ENCODE assay signal across 26 mouse cellular contexts in the genomic region with DNA sequence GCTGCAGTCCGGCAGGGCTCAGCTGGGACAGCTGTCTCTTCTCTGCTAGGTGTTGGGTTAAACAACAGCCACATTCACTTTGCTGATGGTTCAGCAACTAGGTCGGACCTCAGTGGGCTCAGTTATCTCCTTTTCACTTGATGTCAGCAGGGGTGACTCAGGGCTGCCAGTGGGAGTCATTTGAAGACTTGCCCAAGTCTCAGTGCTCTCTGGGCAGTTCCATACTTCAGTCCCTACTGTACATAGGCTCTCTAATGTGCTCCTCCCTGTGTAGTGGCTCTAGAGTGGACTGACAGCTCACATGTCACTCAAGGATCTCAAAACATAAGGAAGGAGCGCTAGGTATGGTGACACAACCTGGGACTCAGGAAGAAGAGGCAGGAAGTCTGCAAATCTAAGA. TPM values are rescaled to one million over a fixed set of nuclear protein-coding genes. Genes with fewer than 3 reads are reported as not detected.
DNase-seq lines count a peak whose midpoint lies in the region; ATAC-seq and TF ChIP-seq lines count a peak whose summit lies in the region.
"Had no signal": no experiment of that assay in that cellular context is flagged by ENCODE, and none has a peak within 500 bp of the region (broad histone marks: within the 10 kb centered on the region; RNA-seq: fewer than 3 reads in every experiment).

No protein-coding gene starts in this region.

- no peak overlapping the region for H3K4me3 ChIP-seq in lung, postnatal 0 days (ENCODE audit: low read depth, low read length)
- no peak overlapping the region for H3K4me3 ChIP-seq in stomach, postnatal 0 days (ENCODE audit: low read depth, low read length)
- H3K4me3 ChIP-seq: embryonic facial prominence, embryonic 12.5 days; embryonic facial prominence, embryonic 15.5 days; forebrain, embryonic 12.5 days; forebrain, embryonic 15.5 days; heart, embryonic 12.5 days; heart, embryonic 15.5 days; hindbrain, embryonic 12.5 days; hindbrain, embryonic 15.5 days; intestine, embryonic 15.5 days had no signal

- H3K36me3 ChIP-seq in lung, postnatal 0 days (ENCODE audit: insufficient read depth, low read length) = no peaks in the 10 kb centered on the region
- H3K36me3 ChIP-seq in stomach, postnatal 0 days (ENCODE audit: control insufficient read depth, insufficient read depth, low read length) = no peaks in the 10 kb centered on the region
- H3K36me3 ChIP-seq: embryonic facial prominence, embryonic 12.5 days; embryonic facial prominence, embryonic 15.5 days; forebrain, embryonic 12.5 days; forebrain, embryonic 15.5 days; G1E; heart, embryonic 12.5 days; heart, embryonic 15.5 days; hindbrain, embryonic 12.5 days; hindbrain, embryonic 15.5 days; intestine, embryonic 15.5 days had no signal

- WGBS in lung, postnatal 0 days = 46% methylated on average over 3 of the region's 3 CpGs
- 57% methylated on average over 3 of the region's 3 CpGs for WGBS in stomach, postnatal 0 days

- no peak overlapping the region for H3K27ac ChIP-seq in lung, postnatal 0 days (ENCODE audit: low read length)
- no peak overlapping the region for H3K27ac ChIP-seq in stomach, postnatal 0 days (replicated peaks)
- H3K27ac ChIP-seq: embryonic facial prominence, embryonic 12.5 days; embryonic facial prominence, embryonic 15.5 days; forebrain, embryonic 12.5 days; forebrain, embryonic 15.5 days; heart, embryonic 15.5 days; hindbrain, embryonic 12.5 days; hindbrain, embryonic 15.5 days; intestine, embryonic 15.5 days had no signal

- TF ChIP-seq CTCF in lung, postnatal 0 days (IDR thresholded peaks at IDR 0.05) = no peak
- no peak for TF ChIP-seq CTCF in stomach, postnatal 0 days (IDR thresholded peaks at IDR 0.05; ENCODE audit: low read depth)

- H3K27me3 ChIP-seq in lung, postnatal 0 days (replicated peaks; ENCODE audit: insufficient read depth, low read length) = no peaks in the 10 kb centered on the region
- H3K27me3 ChIP-seq in stomach, postnatal 0 days (ENCODE audit: control insufficient read depth, insufficient read depth, low read length) = no peaks in the 10 kb centered on the region
- H3K27me3 ChIP-seq: embryonic facial prominence, embryonic 12.5 days; embryonic facial prominence, embryonic 15.5 days; forebrain, embryonic 15.5 days; heart, embryonic 12.5 days; heart, embryonic 15.5 days; hindbrain, embryonic 12.5 days; hindbrain, embryonic 15.5 days; intestine, embryonic 15.5 days; Patski had no signal

- H3K9me3 ChIP-seq in lung, postnatal 0 days (ENCODE audit: low read length) = no peaks in the 10 kb centered on the region
- no peaks in the 10 kb centered on the region for H3K9me3 ChIP-seq in stomach, postnatal 0 days (ENCODE audit: control insufficient read depth, low read length)
- H3K9me3 ChIP-seq: embryonic facial prominence, embryonic 12.5 days; embryonic facial prominence, embryonic 15.5 days; forebrain, embryonic 12.5 days; forebrain, embryonic 15.5 days; G1E; heart, embryonic 12.5 days; heart, embryonic 15.5 days; hindbrain, embryonic 12.5 days; hindbrain, embryonic 15.5 days; intestine, embryonic 15.5 days had no signal

- no peak overlapping the region for H3K4me2 ChIP-seq in lung, postnatal 0 days (replicated peaks; ENCODE audit: low read depth, low read length)
- H3K4me2 ChIP-seq in stomach, postnatal 0 days (replicated peaks; ENCODE audit: low read depth) = no peak overlapping the region
- H3K4me2 ChIP-seq: embryonic facial prominence, embryonic 12.5 days; embryonic facial prominence, embryonic 15.5 days; forebrain, embryonic 12.5 days; forebrain, embryonic 15.5 days; heart, embryonic 12.5 days; heart, embryonic 15.5 days; hindbrain, embryonic 12.5 days; hindbrain, embryonic 15.5 days; intestine, embryonic 15.5 days had no signal

- ATAC-seq in lung, postnatal 0 days = peak; percentile 46
- ATAC-seq in megakaryocyte progenitor cell, adult 5-6 weeks (replicated peaks; ENCODE audit: poor library complexity) = peak; percentile 27; the same call in 1 of the 2 replicates
- 0 out of 2 replicates have a peak, but pooled peaks have one; percentile 32 for ATAC-seq in stomach, postnatal 0 days (ENCODE audit: low FRiP score, low TSS enrichment)
- ATAC-seq: forebrain, embryonic 15.5 days; intestine, embryonic 15.5 days; Patski had no signal

- no peak overlapping the region for H3K9ac ChIP-seq in lung, postnatal 0 days (replicated peaks; ENCODE audit: low read depth)
- H3K9ac ChIP-seq in stomach, postnatal 0 days (ENCODE audit: low read length) = no peak overlapping the region
- H3K9ac ChIP-seq: embryonic facial prominence, embryonic 12.5 days; embryonic facial prominence, embryonic 15.5 days; forebrain, embryonic 12.5 days; forebrain, embryonic 15.5 days; heart, embryonic 12.5 days; heart, embryonic 15.5 days; hindbrain, embryonic 12.5 days; hindbrain, embryonic 15.5 days; intestine, embryonic 15.5 days had no signal

- TF ChIP-seq EP300 in lung, postnatal 0 days (IDR thresholded peaks at IDR 0.05) = no peak
- no peak for TF ChIP-seq EP300 in stomach, postnatal 0 days (optimal IDR thresholded peaks at IDR 0.05)

- intact Hi-C loops in heart, postnatal 36 days (cut with DNase I) = no loop called here

- DNase-seq in heart, adult 11 months = peak; percentile 51
- DNase-seq in heart, postnatal 36 days = no peak
- DNase-seq in lung, postnatal 0 days (ENCODE audit: low spot score) = peak; percentile 35
- DNase-seq in lung, postnatal 14 days = no peak
- no peak for DNase-seq in stomach, postnatal 0 days (ENCODE audit: low spot score)
- DNase-seq in adrenal gland, adult 2 months = no peak
- DNase-seq in embryo, embryonic 10.5 days (ENCODE audit: low spot score) = no peak
- DNase-seq: adrenal gland, postnatal 14 days; cerebellum, adult 11-12 months; cerebellum, adult 9-10 months; cerebellum, postnatal 14 days; gastrocnemius, postnatal 25 days; heart, postnatal 10 days had no signal

- no peaks in the 10 kb centered on the region for H3K4me1 ChIP-seq in lung, postnatal 0 days (ENCODE audit: insufficient read depth, low read depth, low read length)
- no peaks in the 10 kb centered on the region for H3K4me1 ChIP-seq in stomach, postnatal 0 days (replicated peaks; ENCODE audit: control insufficient read depth, insufficient read depth)
- H3K4me1 ChIP-seq: forebrain, embryonic 15.5 days; heart, embryonic 12.5 days; heart, embryonic 15.5 days; hindbrain, embryonic 15.5 days; intestine, embryonic 15.5 days had no signal

RNA-seq across cellular contexts. Expression of gene Il4ra, which starts 8.4 kb away (rescaled TPM):
- 10 to 100 TPM; 13.2 to 19.1 TPM for total RNA-seq in heart, postnatal 36 days (2021)
- 29.7 and 31.8 TPM in 2 replicates for polyA plus RNA-seq in lung, postnatal 0 days (2015; fragmentation: Nextera tagmentation; extraction: Ambion mirVana)
- 10.5 and 12.0 TPM in 2 replicates for total RNA-seq in megakaryocyte progenitor cell, adult 5-6 weeks (2015)
- total RNA-seq in megakaryocyte progenitor cell, adult 5-6 weeks (2017) = 19.2 and 20.4 TPM in 2 replicates
- 13.4 and 13.9 TPM in 2 replicates for polyA plus RNA-seq in stomach, postnatal 0 days (2015; fragmentation: Nextera tagmentation; extraction: Ambion mirVana)
- total RNA-seq in adrenal gland, adult 2 months (2021) = 100 to 1,000 TPM in 1 of 2 experiments, 10 to 100 TPM in 1; 49.6 to 142 TPM
- polyA plus RNA-seq in adrenal gland, adult 2 months (2012; rRNA removed) = 76.2 and 114 TPM in 2 replicates

RNA-seq across cellular contexts. Expression of gene Nsmce1, which starts 52.1 kb away (rescaled TPM):
- total RNA-seq in heart, postnatal 36 days (2021) = 10 to 100 TPM; 32.3 to 37.0 TPM
- 94.0 and 94.2 TPM in 2 replicates for polyA plus RNA-seq in lung, postnatal 0 days (2015; fragmentation: Nextera tagmentation; extraction: Ambion mirVana)
- 76.9 and 80.9 TPM in 2 replicates for total RNA-seq in megakaryocyte progenitor cell, adult 5-6 weeks (2015)
- 71.8 and 77.2 TPM in 2 replicates for total RNA-seq in megakaryocyte progenitor cell, adult 5-6 weeks (2017)
- polyA plus RNA-seq in stomach, postnatal 0 days (2015; fragmentation: Nextera tagmentation; extraction: Ambion mirVana) = 77.0 and 77.9 TPM in 2 replicates
- 10 to 100 TPM; 35.0 to 50.0 TPM for total RNA-seq in adrenal gland, adult 2 months (2021)
- 46.7 and 50.8 TPM in 2 replicates for polyA plus RNA-seq in adrenal gland, adult 2 months (2012; rRNA removed)

RNA-seq across cellular contexts. Expression of gene Il21r, which starts 59.7 kb away (rescaled TPM):
- total RNA-seq in heart, postnatal 36 days (2021) = under 1 TPM; 0.44 to 0.54 TPM
- polyA plus RNA-seq in lung, postnatal 0 days (2015; fragmentation: Nextera tagmentation; extraction: Ambion mirVana) = 0.38 and 0.65 TPM in 2 replicates
- total RNA-seq in megakaryocyte progenitor cell, adult 5-6 weeks (2015) = 2.7 and 4.3 TPM in 2 replicates
- total RNA-seq in megakaryocyte progenitor cell, adult 5-6 weeks (2017) = 3.6 and 7.2 TPM in 2 replicates
- 0.29 and 0.45 TPM in 2 replicates for polyA plus RNA-seq in stomach, postnatal 0 days (2015; fragmentation: Nextera tagmentation; extraction: Ambion mirVana)
- total RNA-seq in adrenal gland, adult 2 months (2021) = under 1 TPM; 0.52 to 0.76 TPM
- polyA plus RNA-seq in adrenal gland, adult 2 months (2012; rRNA removed) = 1.9 and 2.4 TPM in 2 replicates
- total RNA-seq: gastrocnemius, adult 8-10 months had no signal
- polyA plus RNA-seq: Patski had no signal

Comparison
In these comparisons a context has a peak if more than half of its experiments do, and no peak if none do; other contexts are left out.
1. DNase-seq: peak in heart, adult 11 months (single experiment) and lung, postnatal 0 days (single experiment); none in heart, postnatal 36 days (0 of 2), lung, postnatal 14 days (single experiment), stomach, postnatal 0 days (single experiment), adrenal gland, adult 2 months (single experiment) and embryo, embryonic 10.5 days (single experiment).
2. Peak in every context shown above with its lines, with median percentiles within 50 percentile points of each other: ATAC-seq.